Mouse (Mus musculus): Measurements from ENCODE around the gene Abcc2.

Gene Abcc2

DNA sequence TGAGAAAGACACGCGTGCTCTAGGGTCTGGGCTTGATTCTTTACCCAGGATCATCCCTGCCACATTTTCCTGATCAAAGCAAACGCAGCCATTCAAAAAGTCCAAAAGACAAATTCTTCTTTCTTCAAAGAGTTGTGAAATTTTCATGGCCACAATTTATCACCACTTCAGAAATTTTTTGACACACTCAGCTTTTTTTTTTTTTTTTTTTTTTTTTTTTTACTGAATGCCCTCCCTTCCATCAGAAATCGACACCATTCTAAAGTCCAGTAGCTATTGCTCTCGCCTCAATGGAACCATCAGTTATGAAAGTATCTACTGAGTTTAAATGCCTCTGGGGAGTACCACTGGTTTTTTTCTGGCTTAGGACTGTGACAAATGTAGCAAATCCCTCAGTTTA, 1.6 kb upstream of the Abcc2 start:
- DNase-seq (ENCODE audit: low spot score), result no peak

DNA sequence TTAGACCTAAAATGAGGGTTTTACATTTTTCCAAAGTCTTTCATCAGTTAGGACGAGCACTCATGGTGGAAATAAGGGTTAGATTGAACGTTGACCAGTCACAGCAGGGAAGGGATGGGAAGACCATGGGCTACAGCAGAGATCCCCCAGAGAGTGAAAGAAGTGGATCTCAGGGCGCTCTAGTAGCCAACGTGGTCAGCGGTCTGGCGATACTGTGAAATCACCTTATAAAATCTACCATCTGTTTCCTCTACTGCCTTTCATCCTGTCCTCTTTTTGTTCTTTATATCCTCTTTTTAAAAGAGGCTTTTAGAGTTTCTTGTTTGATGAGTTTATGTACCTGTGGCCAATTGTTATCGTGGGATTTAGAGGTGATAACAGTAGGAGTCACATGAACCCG, 2.8 kb downstream of the Abcc2 start:
- DNase-seq (ENCODE audit: low spot score), result no peak

DNA sequence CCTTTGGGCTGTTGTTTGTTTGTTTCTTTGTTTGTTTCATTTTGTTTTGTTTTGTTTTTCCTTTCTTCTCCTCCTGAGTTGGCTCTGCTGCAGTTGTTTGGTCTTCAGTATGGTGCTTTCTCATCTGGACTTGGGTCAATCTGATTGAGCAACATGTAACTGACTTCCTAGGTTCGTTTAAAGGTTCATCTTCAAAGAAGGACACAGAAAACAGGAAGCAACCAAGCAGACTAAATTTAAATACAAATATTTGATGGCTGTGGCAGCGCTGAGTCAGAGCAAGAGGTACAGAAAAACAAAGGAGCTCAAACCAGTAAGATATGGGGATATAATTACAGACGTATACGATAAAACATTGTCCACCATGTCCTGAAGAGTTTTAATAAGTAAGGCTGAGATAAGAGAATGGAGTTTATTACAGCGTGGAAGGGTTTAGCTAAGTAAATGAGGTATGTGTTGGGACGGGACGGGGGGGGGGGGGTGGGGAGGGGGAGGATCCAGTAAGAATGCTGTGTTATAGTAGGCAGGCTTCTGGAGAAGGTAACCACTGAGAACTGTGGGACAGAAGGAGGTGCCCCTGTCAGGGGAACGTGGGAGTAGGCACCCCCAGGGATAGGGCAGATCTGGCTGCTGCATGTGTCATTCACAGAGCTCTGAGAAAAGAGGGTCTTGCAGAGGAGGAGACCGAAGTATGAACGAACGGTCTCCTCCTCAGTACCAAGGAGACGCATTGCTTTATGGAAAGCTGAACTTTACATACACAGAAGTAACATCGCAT, 4.4 kb downstream of the Abcc2 start:
- DNase-seq (ENCODE audit: low spot score), result no peak

DNA sequence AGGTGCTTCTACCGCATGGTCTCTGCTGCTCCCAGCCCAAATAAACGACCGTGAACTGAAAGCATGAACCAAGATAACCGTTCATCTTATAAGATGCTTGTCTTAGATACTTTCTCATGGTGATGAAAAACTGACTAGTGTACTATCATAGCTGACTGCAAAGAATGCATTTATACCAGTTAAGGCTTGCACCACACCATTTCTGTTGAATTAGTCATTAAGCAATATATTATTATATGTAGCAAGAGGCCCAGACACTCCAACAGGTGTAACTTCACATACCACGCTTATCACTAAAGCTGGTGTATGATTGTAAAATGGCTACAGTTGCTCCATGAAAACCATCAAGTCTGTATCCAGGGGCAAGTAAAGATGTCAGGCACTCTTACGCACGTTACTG, 7.8 kb downstream of the Abcc2 start:
- no peak for DNase-seq (ENCODE audit: low spot score)

DNA sequence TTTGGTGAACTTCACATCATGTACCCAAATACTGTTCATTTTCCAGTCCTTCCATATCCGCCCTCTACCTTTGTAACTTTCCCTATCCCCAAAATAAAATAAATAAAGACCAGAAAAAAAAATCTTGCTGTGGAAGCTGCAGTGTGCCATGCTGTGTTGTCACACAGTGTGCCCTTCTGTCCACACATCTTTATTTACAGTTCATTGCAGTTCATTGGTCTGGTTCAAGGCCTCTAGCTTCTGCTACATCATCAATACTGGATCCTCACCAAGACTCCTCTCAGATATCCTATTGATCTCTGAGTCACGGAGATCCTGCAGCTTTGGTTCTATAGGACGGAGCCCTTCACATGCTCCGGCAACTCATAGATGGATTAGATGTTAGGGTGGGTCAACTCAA, 10.5 kb downstream of the Abcc2 start:
- DNase-seq (ENCODE audit: low spot score), result no peak

DNA sequence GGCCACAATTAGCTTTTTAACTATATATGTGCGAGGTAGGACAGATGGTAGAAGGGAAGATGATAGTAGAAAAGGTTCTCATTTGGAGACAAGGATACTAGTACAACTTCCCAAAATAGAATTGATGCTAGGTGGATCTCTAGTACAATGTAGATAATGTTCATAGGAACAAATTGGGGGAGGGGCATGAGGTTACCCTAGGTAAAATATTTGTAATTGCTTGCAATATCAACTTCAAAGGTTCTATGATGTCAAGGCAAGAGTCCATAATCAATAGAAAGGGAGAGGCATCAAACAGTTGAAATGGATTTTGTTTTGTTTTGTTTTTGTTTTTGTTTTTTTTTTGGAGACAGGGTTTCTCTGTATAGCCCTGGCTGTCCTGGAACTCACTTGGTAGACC, 12.0 kb downstream of the Abcc2 start:
- no peak for DNase-seq (ENCODE audit: low spot score)

DNA sequence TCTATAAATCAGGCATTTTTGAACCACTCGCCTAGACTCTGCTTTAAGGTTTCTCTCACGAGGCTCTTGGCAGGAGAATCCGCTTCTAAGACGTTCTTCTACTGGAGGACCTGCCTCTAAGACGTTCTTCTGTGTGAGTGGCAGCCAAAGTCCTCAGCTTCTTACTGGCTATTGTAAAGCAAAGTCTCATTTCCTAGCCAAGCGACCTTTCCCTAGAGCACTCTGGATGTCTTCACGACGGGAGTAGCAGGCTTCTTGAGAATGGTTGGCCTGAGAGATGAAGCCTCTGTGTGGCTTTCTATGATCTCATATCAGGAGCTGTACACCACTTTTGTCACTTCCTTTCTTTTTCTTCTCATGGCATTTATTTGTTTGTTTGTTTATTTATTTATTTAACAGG, 13.5 kb downstream of the Abcc2 start:
- DNase-seq (ENCODE audit: low spot score), result no peak

DNA sequence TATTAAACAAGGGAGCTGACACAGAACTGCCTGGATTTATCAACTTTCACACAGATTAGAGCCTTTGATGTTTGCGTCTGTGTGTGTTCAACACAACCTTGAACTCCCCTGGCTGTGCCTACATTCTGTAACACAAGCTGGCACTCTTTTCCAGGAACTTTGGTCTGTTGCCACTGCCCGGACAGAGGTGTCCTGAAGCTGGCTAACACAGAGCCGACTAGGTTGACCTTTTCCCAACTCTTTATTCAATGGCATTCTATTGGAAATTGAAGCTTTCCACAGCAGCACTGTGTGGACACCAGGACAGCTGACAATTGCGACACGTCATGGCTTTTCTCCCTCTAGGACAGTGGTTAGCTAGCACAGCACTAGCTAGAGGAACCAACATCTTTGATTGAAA, 15.2 kb downstream of the Abcc2 start:
- DNase-seq (ENCODE audit: low spot score), result no peak

DNA sequence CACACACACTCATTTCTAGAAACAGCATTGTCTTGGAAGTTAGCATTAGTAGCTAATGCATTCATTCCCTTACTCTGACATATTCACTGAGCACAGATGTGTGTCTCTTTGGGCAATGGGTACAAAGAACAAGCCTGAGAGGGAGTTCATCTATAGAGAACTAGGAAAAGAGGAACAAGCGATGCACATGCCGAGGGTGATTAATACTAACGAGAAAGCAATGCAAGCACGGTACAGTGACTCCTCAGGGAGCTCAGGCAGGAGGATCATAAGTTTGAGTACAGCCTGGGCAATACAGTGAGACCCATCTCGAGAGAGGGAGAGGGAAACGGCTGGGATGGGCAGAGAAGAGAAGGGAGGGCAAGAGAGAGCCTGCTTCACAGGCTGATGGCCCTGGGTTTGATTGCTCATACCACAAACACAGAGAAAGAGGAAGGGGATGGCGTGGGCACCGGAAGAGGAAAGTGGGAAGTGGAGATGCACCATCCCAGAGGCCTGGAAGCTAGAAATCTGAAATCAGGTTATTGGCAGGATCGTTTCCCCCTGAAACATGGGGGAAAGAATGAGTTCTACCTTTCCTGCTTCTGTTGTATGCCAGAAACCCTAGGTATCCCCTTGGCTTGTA, 19.5 kb downstream of the Abcc2 start:
- DNase-seq (ENCODE audit: low spot score), result no peak

DNA sequence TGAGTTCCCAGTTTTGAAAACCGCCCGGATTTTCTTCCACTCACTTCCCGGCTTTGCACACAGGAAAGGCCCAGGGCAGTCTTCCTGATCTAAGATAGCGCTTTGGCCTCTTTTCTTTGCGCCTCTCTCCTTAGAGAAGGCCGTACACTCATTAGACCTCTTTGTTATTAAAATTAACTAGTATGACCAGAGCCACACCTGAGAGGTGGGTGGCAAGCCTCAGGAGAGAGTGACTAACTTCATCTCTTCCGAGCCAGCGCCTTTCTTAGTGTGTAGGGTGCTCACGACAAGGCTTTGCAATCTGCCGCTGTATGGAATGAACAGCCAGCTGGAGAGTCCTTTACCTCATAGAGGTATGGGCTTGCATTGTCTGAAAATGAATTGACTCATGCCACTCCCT, 21.9 kb downstream of the Abcc2 start:
- no peak for DNase-seq (ENCODE audit: low spot score)

DNA sequence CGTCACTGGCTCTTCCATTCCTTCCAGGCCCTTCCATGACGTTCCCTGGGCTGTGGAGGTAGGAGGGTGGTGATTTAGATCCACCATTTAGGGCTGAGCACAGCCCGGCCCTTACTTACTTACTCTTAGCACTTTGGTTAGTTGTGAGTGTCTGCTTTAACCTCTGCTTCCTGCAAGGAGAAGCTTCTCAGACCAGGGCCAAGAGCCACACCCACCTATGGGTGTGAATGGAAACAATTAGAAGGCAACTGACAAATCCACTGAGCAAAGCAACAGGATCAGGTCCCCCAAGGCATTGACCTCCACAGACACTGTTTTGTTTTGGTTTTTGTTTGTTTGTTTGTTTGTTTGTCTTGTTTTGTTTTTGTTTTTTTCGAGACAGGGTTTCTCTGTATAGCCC, 27.3 kb downstream of the Abcc2 start:
- DNase-seq (ENCODE audit: low spot score), result no peak

DNA sequence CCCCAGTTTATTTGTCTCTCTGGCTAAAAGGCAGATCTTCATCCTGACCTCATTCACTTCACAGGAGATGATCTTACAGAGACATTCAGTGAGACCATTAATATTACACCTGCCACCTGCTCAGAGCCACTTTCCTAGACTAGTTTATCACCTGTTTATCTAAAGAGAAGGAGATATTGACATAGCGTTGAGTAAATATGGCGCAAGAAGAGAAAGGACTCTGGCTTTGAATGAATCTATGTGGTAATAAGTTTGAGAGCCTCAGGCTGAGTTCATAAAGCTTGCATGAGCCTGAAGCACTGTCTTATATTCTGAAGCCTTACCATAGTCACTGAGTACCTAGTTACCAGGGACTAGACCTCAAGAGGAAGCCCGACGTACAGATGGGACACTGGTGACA, 29.4 kb downstream of the Abcc2 start:
- no peak for DNase-seq (ENCODE audit: low spot score)

DNA sequence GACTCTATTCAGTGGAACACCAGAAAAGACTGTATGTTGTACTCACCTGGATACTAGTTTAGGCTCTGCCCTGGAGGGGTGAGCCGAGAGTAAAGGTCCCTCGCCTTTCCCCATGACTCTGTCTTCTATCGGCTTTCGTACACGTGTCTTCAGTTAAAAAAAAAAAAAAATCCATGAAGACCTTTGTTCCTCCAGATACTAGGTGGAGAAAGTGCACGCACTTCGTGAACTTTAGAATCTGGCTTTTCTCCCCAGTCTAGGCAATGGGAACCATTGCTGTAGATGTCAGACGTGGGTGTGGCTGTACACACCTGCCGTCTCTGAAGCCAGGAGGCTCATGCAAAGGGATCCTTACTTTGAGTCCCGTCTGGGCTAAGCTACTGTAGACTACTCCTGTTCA, 31.3 kb downstream of the Abcc2 start:
- DNase-seq (ENCODE audit: low spot score), result no peak

DNA sequence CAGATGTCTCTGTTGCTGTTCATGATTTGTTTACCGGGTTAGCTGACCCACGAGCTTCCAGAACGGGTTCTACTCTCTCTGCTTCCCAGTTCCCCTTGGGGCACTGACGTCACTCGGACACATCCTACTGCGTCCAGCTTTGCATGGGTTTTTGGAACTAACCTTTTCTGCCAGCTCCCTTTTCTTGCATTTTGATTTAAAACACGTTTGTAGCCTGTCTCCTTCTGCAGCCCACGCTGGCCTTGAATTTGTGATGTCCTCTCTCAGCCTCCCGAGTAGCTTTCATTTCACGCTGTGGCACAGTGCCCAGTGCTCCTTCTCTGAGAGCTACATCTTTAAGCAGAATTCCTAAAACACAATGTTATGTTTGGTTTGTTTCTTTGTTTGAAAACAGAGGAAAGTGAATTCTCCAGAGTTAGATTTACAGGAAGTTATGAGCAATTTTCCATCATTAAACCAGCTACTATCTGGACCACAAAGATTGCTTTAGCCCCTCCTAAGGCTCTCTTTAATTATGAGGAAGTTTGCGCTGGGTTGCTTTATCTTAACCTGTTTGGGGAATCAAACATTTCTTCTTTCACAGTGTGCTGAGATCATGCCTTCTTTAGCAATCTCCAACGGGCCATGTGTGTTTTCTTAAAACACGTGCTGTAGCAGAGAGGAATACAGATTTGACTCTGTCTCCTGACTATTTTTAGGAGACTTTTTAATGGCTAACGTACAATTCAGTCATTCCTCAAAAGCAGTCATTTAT, 33.8 kb downstream of the Abcc2 start:
- no peak for DNase-seq (ENCODE audit: low spot score)

DNA sequence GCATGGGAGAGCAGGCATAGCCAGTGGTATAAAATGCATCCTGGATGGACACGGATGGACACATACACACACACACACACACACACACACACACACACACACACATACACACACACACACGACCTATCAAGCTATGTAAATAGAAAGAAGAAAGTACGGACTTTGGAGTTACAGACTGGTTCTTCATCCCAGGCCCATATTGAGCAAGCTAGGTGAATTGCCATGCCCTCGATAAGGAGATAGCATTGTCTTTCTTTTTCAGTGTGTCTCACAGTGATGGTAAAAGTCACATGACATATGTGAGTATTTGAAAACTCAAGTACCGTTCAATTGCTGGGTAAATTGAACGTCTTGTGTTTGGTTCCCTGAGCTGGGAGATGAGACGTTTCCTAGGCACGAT, 44.9 kb downstream of the Abcc2 start:
- DNase-seq (ENCODE audit: low spot score), result no peak

DNA sequence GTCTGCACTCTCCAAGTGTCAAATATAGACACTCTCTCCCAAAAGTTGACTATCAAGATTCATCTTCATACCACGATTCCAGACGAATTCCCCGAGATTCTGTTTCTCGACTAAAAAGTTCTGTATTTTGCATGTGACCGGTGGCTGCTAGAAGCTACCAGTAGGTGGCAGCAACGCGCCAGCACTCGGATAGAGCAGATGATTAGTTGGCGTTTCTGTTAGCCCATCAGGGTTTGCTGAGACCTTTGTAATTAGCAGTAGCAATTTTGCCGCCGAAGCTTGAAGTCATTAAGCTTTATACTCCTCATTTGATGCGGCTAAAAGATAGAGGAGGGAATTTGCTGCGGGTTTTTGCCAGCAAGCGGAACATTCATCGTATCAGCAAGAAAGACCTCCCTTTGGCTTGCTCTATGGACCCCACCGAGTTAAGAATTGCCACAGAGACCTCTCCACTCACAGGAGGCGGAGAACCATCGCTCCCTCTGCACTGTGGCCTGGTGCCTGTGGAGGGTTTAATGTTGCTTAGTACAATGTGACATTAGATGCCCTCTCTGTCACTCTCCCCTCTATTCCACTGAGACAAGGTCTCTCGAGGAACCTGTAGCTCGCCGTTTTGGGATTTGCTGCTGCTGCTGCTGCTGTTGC, 50.6 kb downstream of the Abcc2 start:
- DNase-seq (ENCODE audit: low spot score), result peak; percentile 37

DNA sequence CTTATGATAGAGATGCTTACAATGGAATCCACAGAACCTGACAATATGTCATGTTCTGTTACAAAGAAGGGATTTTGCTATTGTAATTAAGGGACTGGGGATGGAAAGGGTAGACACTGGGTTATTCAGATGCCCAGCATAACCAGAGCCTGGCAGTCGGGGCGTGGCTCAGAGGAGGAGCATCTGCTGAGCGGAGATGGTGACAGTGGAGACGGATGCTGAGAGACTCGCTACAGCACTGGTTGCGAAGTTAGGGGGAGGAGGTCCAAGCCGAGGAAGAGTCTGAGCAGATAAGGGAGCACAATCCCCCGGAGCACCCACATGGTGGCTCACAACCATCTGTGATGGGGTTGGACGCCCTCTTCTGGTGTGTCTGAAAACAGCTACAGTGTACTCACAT, 61.2 kb downstream of the Abcc2 start:
- no peak for DNase-seq (ENCODE audit: low spot score)

DNA sequence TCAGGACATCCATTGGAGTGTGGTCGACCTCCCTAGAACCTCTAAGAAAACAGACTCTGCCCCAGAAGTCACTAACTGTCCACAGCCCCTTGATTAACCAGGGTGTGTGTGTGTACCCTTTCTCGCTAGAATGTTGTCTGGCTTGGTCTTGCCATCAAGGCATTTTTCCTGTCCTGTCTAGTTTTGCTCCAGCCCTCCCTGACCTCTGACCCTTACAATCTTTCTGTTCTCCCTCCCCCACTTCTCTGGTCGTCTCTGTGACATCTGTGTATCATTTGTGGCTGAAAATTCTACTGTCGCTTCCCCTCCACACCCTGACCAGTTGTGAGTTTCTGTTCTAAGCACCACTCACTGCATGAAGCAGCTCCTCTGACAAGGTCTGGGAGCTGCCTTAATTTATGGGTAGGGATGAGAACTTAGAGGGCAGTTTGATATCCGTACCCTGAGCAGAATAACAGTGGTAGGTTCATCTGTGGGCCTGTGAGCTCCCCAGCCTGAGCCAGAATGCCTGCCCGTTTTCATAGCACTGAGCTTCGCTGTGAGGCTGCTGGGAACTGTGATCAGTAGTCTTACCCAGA, 63.4 kb downstream of the Abcc2 start:
- no peak for DNase-seq (ENCODE audit: low spot score)

DNA sequence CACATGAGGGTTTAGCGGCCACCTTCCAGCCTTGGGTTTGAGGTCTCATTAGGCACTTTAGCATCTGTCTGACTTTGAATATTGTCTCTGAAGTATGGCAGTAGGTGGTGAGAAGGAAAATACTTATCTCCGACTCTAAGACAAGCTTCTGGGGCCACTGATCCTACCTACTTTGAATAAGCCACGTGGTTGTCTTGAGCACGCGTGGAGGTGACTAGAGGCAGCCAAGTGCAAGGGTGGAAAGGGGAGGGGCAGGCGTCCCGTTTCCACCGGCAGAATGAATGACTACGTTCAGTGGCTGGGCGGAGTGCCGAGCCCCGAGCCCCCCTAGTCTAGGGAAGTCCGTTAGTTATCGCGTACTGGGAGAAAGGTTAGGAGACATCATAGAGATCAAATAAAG, 65.1 kb downstream of the Abcc2 start:
- no peak for DNase-seq (ENCODE audit: low spot score)

DNA sequence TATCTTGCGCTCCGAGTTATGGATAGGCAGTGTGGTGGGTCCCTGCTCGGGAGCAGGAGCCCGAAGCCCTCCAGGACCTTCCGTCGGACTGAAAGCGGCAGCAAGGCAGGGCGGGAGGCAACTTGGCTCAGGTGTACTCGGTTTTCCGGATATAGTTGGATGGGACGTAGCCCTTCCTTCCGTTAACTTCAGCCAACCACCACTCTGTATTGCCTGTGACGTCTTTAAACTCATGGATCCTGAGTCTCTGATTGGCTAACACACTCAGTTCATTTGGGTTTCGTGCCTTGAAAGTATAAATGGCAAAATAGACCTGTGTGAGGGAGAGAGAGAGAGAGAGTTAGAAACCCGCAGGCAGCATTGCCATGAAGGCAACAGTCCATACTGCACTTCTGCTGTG, 66.0 kb downstream of the Abcc2 start:
- no peak for DNase-seq (ENCODE audit: low spot score)

DNA sequence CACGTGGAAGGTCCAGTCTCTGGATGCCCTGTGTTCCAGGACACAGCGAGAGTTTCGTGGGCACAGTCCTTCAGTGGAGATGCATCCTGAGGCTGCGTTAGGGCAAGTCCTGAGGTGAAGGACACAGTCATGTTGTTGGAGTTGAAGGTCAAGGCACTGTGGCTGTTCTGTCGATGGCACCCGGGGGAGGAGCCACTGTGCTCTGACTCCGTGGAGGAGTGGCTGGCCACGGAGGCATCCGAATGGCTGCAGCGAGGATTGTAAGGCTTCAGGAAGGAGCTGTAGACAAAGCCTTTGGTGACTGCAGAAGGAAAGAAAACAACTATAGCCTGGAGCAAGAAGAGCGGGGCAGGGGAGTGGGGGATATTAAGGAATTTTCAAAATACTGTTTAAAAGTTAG, 68.0 kb downstream of the Abcc2 start:
- DNase-seq (ENCODE audit: low spot score), result no peak

DNA sequence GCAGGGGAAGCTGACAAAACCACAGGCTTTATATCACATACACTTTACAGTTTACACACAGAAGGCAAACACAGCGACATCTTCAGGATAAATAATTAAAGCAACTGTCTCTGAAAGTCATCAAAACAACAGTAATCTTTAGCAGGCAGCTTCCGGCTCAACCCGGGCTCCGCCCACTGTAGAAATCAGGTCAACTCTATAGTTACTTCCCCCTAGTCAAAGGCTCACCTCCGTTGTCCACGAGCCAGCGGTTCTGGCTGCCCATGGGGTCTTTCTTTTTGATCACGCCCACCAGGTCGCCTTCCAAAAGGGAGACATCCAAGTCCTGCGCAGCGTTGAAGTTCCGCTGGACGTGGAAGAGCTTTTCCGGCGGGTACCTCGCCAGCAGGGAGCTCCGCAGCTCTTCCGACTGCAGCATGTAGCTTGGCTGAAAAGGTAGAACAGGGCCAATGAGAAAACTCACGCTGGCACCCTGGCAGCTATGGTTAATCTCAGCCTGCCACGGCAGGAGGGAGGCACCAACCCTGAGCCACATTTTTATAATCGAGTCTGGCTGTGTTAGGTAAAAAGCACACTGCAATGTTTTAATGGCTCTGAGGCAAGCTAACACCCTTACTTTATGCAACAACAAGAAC, 70.1 kb downstream of the Abcc2 start:
- no peak for DNase-seq (ENCODE audit: low spot score)
